Mouse (Mus musculus) spleen, embryonic (tissue): ENCODE measurements around the gene L2hgdh.

Experiments used
- CTCF ChIA-PET: fragments of 350-600 bp; sonication (Branson Sonifier 250); formaldehyde crosslinking; loops from one replicate; lab custom pipeline; 2022; lab: Charles Lee

The L2hgdh gene

GRCm38 (mm10) chr12:69724711-69725460 lies at the start of gene L2hgdh, which contains the start of gene Atp5s:
TSS of gene L2hgdh (minus strand) at chr12:69724873.
TSS of gene Atp5s (plus strand) at chr12:69724950.
- CTCF ChIA-PET, result no interaction called here

- CTCF ChIA-PET, result no interaction called here
Measured at GRCm38 (mm10) chr12:69768841-69769240, 44.2 kb upstream of the L2hgdh start.

GRCm38 (mm10) chr12:69767476-69768258 lies 43.0 kb upstream of the L2hgdh start:
- CTCF ChIA-PET, result no interaction called here

- CTCF ChIA-PET, result no interaction called here
Measured at GRCm38 (mm10) chr12:69766185-69766904, 41.7 kb upstream of the L2hgdh start.

- CTCF ChIA-PET, result no interaction called here
Measured at GRCm38 (mm10) chr12:69765543-69765942, 40.9 kb upstream of the L2hgdh start.

- CTCF ChIA-PET, result interaction anchor here (0.7 kb wide), 1 partner anchor 109 kb away, joined by 4 read pairs; no protein-coding TSS in a partner anchor
Measured at GRCm38 (mm10) chr12:69761603-69762002, 36.9 kb upstream of the L2hgdh start.

- CTCF ChIA-PET, result interaction anchor here (0.7 kb wide), 1 partner anchor 109 kb away, joined by 4 read pairs; no protein-coding TSS in a partner anchor
Measured at GRCm38 (mm10) chr12:69760743-69761406, 36.2 kb upstream of the L2hgdh start.

GRCm38 (mm10) chr12:69760014-69760413 lies 35.3 kb upstream of the L2hgdh start:
- CTCF ChIA-PET, result no interaction called here

- CTCF ChIA-PET, result interaction anchor here (0.5 kb wide), 1 partner anchor 346 kb away, joined by 3 read pairs; no protein-coding TSS in a partner anchor
Measured at GRCm38 (mm10) chr12:69759267-69759885, 34.7 kb upstream of the L2hgdh start.

- CTCF ChIA-PET, result interaction anchor here (0.5 to 1.2 kb wide), 3 partner anchors 32 to 347 kb away, joined by 3 to 5 read pairs (median 3); no protein-coding TSS in a partner anchor
Measured at GRCm38 (mm10) chr12:69758221-69759185, 33.8 kb upstream of the L2hgdh start.

GRCm38 (mm10) chr12:69757418-69758141 lies 32.9 kb upstream of the L2hgdh start:
- CTCF ChIA-PET, result interaction anchor here (1.1 to 1.2 kb wide), 2 partner anchors 31 to 76 kb away, joined by 3 to 5 read pairs; no protein-coding TSS in a partner anchor

- CTCF ChIA-PET, result no interaction called here
Measured at GRCm38 (mm10) chr12:69756015-69756414, 31.3 kb upstream of the L2hgdh start.

- CTCF ChIA-PET, result interaction anchor here (0.7 kb wide), 1 partner anchor 382 kb away, joined by 3 read pairs; no protein-coding TSS in a partner anchor
Measured at GRCm38 (mm10) chr12:69753936-69754335, 29.3 kb upstream of the L2hgdh start.

- CTCF ChIA-PET, result no interaction called here
Measured at GRCm38 (mm10) chr12:69751864-69752341, 27.2 kb upstream of the L2hgdh start.

GRCm38 (mm10) chr12:69744138-69744537 lies 19.5 kb upstream of the L2hgdh start:
- CTCF ChIA-PET, result no interaction called here

GRCm38 (mm10) chr12:69741965-69742364 lies 17.3 kb upstream of the L2hgdh start:
- CTCF ChIA-PET, result no interaction called here

- CTCF ChIA-PET, result interaction anchor here (0.5 to 0.7 kb wide), 2 partner anchors 47 to 111 kb away, joined by 3 to 10 read pairs; no protein-coding TSS in a partner anchor
Measured at GRCm38 (mm10) chr12:69733923-69734322, 9.2 kb upstream of the L2hgdh start.

- CTCF ChIA-PET, result interaction anchor here (0.5 to 0.7 kb wide), 2 partner anchors 47 to 112 kb away, joined by 3 to 10 read pairs; no protein-coding TSS in a partner anchor
Measured at GRCm38 (mm10) chr12:69733518-69733917, 8.8 kb upstream of the L2hgdh start.
